Mouse (Mus musculus) gastrocnemius, postnatal 36 days (tissue): Measurements from ENCODE around the gene Wdfy1. TPM values are rescaled to one million over a fixed set of nuclear protein-coding genes. Genes with fewer than 3 reads are reported as not detected.

Source experiments
- DNase-seq, 2 experiments: peaks; one replicate each; pipeline ENCODE4 v3.0.0; 2022
- intact Hi-C: fragments of 180-260 bp; cut with DNase I; formaldehyde crosslinking; loops from one replicate; pipeline ENCODE4 v1.15.1; 2025
- total RNA-seq, 2 experiments: library from RNA; stranded (reverse); gene quantifications; 2 replicates each; pipeline ENCODE4 v1.2.3; 2021

Wdfy1 gene
- total RNA-seq, 2 experiments from 2014 or later = 11.4 to 11.5 TPM

- intact Hi-C loops = no loop called here
- no peak for DNase-seq
Observed at GRCm38 (mm10) chr1:79736408-79736807, 39.5 kb downstream of the Wdfy1 start.

- DNase-seq = no peak
- intact Hi-C loops = no loop called here
Observed at GRCm38 (mm10) chr1:79734794-79735193, 41.1 kb downstream of the Wdfy1 start.

GRCm38 (mm10) chr1:79714152-79714923 lies 61.6 kb downstream of the Wdfy1 start:
- no peak for DNase-seq
- intact Hi-C loops = no loop called here

- intact Hi-C loops = no loop called here
- DNase-seq = no peak
Observed at GRCm38 (mm10) chr1:79713081-79713480, 62.9 kb downstream of the Wdfy1 start.

- intact Hi-C loops = no loop called here
Observed at GRCm38 (mm10) chr1:79711147-79712126, 64.5 kb downstream of the Wdfy1 start.

GRCm38 (mm10) chr1:79710678-79711077 lies 65.3 kb downstream of the Wdfy1 start:
- intact Hi-C loops = no loop called here

More at GRCm38 (mm10) chr1:79711147-79712126, 64.5 kb downstream of the Wdfy1 start:
- no peak for DNase-seq

GRCm38 (mm10) chr1:79710216-79710615 lies 65.7 kb downstream of the Wdfy1 start:
- intact Hi-C loops = no loop called here
- no peak for DNase-seq

More at GRCm38 (mm10) chr1:79710678-79711077, 65.3 kb downstream of the Wdfy1 start:
- no peak for DNase-seq

- intact Hi-C loops = loop anchor here (5.0 to 10.0 kb wide), 3 partner anchors 55 to 397 kb away; partner anchors contain the start of genes Mrpl44 and Wdfy1
Observed at GRCm38 (mm10) chr1:79707383-79707782, 68.6 kb downstream of the Wdfy1 start.

GRCm38 (mm10) chr1:79706707-79707106 lies 69.2 kb downstream of the Wdfy1 start:
- intact Hi-C loops = loop anchor here (5.0 to 10.0 kb wide), 3 partner anchors 56 to 398 kb away; partner anchors contain the start of genes Mrpl44 and Wdfy1
- no peak for DNase-seq

More at GRCm38 (mm10) chr1:79707383-79707782, 68.6 kb downstream of the Wdfy1 start:
- DNase-seq = no peak

GRCm38 (mm10) chr1:79704672-79705071 lies 71.3 kb downstream of the Wdfy1 start:
- no peak for DNase-seq
- intact Hi-C loops = loop anchor here (5.0 to 10.0 kb wide), 3 partner anchors 58 to 400 kb away; partner anchors contain the start of genes Mrpl44 and Wdfy1

- DNase-seq = no peak
- intact Hi-C loops = loop anchor here (10.0 kb wide), 1 partner anchor 401 kb away; no protein-coding TSS in a partner anchor
Observed at GRCm38 (mm10) chr1:79703520-79703919, 72.4 kb downstream of the Wdfy1 start.

GRCm38 (mm10) chr1:79698506-79698905 lies 77.4 kb downstream of the Wdfy1 start:
- intact Hi-C loops = no loop called here
- DNase-seq = no peak

- intact Hi-C loops = no loop called here
Observed at GRCm38 (mm10) chr1:79697382-79697781, 78.6 kb downstream of the Wdfy1 start.

GRCm38 (mm10) chr1:79696933-79697332 lies 79.0 kb downstream of the Wdfy1 start:
- intact Hi-C loops = no loop called here
- no peak for DNase-seq

More at GRCm38 (mm10) chr1:79697382-79697781, 78.6 kb downstream of the Wdfy1 start:
- DNase-seq = no peak

- intact Hi-C loops = no loop called here
- DNase-seq = no peak
Observed at GRCm38 (mm10) chr1:79692482-79692881, 83.5 kb downstream of the Wdfy1 start.

- DNase-seq = no peak
- intact Hi-C loops = no loop called here
Observed at GRCm38 (mm10) chr1:79687254-79687653, 88.7 kb downstream of the Wdfy1 start.

GRCm38 (mm10) chr1:79684027-79684426 lies 91.9 kb downstream of the Wdfy1 start:
- intact Hi-C loops = loop anchor here (5.0 kb wide), 1 partner anchor 957 kb away; no protein-coding TSS in a partner anchor

GRCm38 (mm10) chr1:79682936-79683335 lies 93.0 kb downstream of the Wdfy1 start:
- no peak for DNase-seq
- intact Hi-C loops = loop anchor here (5.0 kb wide), 1 partner anchor 956 kb away; no protein-coding TSS in a partner anchor

More at GRCm38 (mm10) chr1:79684027-79684426, 91.9 kb downstream of the Wdfy1 start:
- no peak for DNase-seq

- intact Hi-C loops = loop anchor here (5.0 kb wide), 1 partner anchor 953 kb away; no protein-coding TSS in a partner anchor
- DNase-seq = no peak
Observed at GRCm38 (mm10) chr1:79680777-79681176, 95.2 kb downstream of the Wdfy1 start.

- intact Hi-C loops = no loop called here
- no peak for DNase-seq
Observed at GRCm38 (mm10) chr1:79678117-79678684, 97.7 kb downstream of the Wdfy1 start.
